Mouse (Mus musculus) embryonic facial prominence, embryonic 14.5 days (tissue): ENCODE measurements around the gene Cobll1. TPM values are rescaled to one million over a fixed set of nuclear protein-coding genes. Genes with fewer than 3 reads are reported as not detected.

Source experiments
- ATAC-seq: fragments of 200-750 bp; cut with Nextera tagmentation; 2 replicates; pipeline ENCODE4 v1.8.0; 2017; ENCODE audit warnings: low read depth, moderate number of reproducible peaks, moderate TSS enrichment
- DNase-seq: peaks from one replicate; pipeline ENCODE4 v3.0.0-alpha.2; 2015; ENCODE audit warnings: low spot score
- H3K27ac ChIP-seq: fragments of 300-500 bp; sonication (generic); replicated peaks from 2 replicates; pipeline ENCODE4 v1.5.1; 2014; ENCODE audit warnings: low read depth, mild to moderate bottlenecking, low read length, moderate library complexity
- H3K27me3 ChIP-seq: fragments of 300-500 bp; sonication (generic); replicated peaks from 2 replicates; pipeline ENCODE4 v1.6.1; 2014; ENCODE audit warnings: low read length; ENCODE audit not compliant: control insufficient read depth, insufficient read depth
- H3K36me3 ChIP-seq: fragments of 300-500 bp; sonication (generic); 2 replicates; pipeline ENCODE4 v1.6.1; 2014; ENCODE audit warnings: low read length, mixed read lengths; ENCODE audit not compliant: control insufficient read depth, insufficient read depth
- H3K4me1 ChIP-seq: fragments of 300-500 bp; sonication (generic); 2 replicates; pipeline ENCODE4 v1.6.1; 2014; ENCODE audit warnings: antibody characterized with exemption, low read length; ENCODE audit not compliant: control insufficient read depth, insufficient read depth
- H3K4me2 ChIP-seq: fragments of 300-500 bp; sonication (generic); 2 replicates; pipeline ENCODE4 v1.6.1; 2014; ENCODE audit warnings: low read depth, mild to moderate bottlenecking, low read length, moderate library complexity, mixed read lengths
- H3K4me3 ChIP-seq: fragments of 300-500 bp; sonication (generic); 2 replicates; pipeline ENCODE4 v1.5.1; 2014; ENCODE audit warnings: low read depth, mild to moderate bottlenecking, low read length
- H3K9ac ChIP-seq: fragments of 300-500 bp; sonication (generic); 2 replicates; pipeline ENCODE4 v1.6.1; 2014; ENCODE audit warnings: low read depth, mild to moderate bottlenecking, low read length, moderate library complexity, mixed read lengths
- H3K9me3 ChIP-seq: fragments of 300-500 bp; sonication (generic); 2 replicates; pipeline ENCODE4 v1.6.1; 2016; ENCODE audit warnings: low read length; ENCODE audit not compliant: control insufficient read depth
- WGBS: fragments of 180-500 bp; shearing (Covaris S2); extraction: QIAGEN DNeasy Blood & Tissue Kit; methylation state at CpG from one replicate; pipeline ENCODE4 v1.1.7; 2014; 5-methylcytosine and 5-hydroxymethylcytosine counted together
- polyA plus RNA-seq: library from polyadenylated mRNA; unstranded; fragments of >200 nt; fragmentation: Nextera tagmentation; extraction: Ambion mirVana; gene quantifications from 2 replicates; pipeline ENCODE4 v1.2.1, GENCODE M21; 2014

Gene Cobll1
- polyA plus RNA-seq, 1 experiment from 2014 or later: 4.1 TPM

- Histone ChIP-seq H3K27ac (no peak overlapping the region), H3K4me3 (no peak overlapping the region), H3K4me1 (no peaks in the 10 kb centered on the region), H3K36me3 (no peaks in the 10 kb centered on the region), H3K4me2 (no peak overlapping the region), H3K27me3 (no peaks in the 10 kb centered on the region), H3K9ac (no peak overlapping the region), H3K9me3 (no peaks in the 10 kb centered on the region)
- 67% methylated on average over 3 of the region's 3 CpGs for WGBS
- DNase-seq: no peak
- ATAC-seq: no peak
Measured at GRCm38 (mm10) chr2:65072205-65072604, 167.0 kb downstream of the Cobll1 start.

- Histone ChIP-seq H3K4me2 (no peak overlapping the region), H3K4me3 (no peak overlapping the region), H3K4me1 (no peaks in the 10 kb centered on the region), H3K27me3 (no peaks in the 10 kb centered on the region), H3K36me3 (no peaks in the 10 kb centered on the region), H3K9me3 (no peaks in the 10 kb centered on the region), H3K27ac (no peak overlapping the region), H3K9ac (no peak overlapping the region)
- DNase-seq (no peak), ATAC-seq (no peak)
- 87% methylated on average over 2 of the region's 2 CpGs for WGBS
Measured at GRCm38 (mm10) chr2:65053764-65054163, 185.4 kb downstream of the Cobll1 start.

DNA sequence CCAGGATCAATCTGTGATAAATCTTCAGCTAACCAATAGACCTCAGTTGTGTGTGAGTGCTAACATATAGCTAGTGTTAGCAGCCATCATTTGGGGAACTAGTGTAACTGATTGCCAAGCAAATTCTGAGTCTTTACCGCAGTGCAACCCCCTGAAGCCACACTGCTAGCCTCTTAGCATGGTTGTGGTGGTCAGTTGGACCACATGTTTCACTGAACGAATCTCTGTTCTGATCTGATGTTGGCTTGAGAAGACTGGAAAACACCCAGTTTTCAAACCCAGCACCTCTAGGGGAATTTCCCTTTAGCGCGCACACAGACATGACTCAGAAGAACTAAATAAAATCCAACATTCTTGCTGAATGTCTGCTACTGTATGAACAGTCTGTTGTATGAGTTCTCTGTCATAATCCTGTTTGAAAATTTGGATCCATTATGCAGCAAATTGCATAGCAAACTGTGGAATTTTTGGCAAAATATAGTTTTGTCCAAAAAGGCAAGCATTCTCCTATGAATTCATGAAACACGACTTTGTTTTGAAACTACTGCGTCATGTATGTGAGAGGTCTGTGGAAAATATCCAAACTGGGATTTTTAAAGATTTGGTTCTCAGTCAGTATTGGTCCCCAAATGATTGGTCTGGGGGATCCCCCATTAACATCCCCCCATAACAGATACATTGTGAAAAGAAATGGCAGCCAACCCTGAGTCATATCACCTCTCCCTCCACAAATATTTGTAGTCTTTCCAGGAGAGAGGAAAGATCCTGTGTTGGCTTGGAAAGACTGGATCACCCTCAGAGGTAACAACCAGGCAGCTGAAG, 186.8 kb downstream of the Cobll1 start:
- H3K9ac ChIP-seq: no peak overlapping the region
- ATAC-seq: no peak
- H3K4me3 ChIP-seq: no peak overlapping the region
- H3K9me3 ChIP-seq: no peaks in the 10 kb centered on the region
- no peaks in the 10 kb centered on the region for H3K4me1 ChIP-seq
- no peak overlapping the region for H3K4me2 ChIP-seq
- no peak overlapping the region for H3K27ac ChIP-seq
- no peak for DNase-seq
- 85% methylated on average over 6 of the region's 6 CpGs for WGBS
- no peaks in the 10 kb centered on the region for H3K36me3 ChIP-seq
- no peaks in the 10 kb centered on the region for H3K27me3 ChIP-seq

DNA sequence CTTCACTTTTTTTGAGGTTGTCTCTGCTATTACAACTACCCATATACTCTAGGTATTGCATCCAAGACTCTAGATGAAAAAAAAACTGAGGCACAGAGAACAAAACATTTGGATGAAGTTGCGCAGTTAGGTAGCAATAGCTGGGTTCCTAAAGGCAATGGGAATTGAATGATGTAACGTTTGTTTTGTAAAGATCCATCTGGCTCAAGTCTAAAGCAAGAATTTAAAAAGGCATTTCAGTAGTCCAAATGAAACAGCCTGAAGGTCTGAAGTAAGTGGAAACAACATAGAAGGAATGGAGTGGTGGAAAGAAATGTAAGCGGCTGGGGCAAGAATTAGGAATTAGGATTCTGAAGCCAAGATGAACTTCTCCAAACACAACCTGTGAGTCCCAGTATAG, 188.4 kb downstream of the Cobll1 start:
- H3K27me3 ChIP-seq: no peaks in the 10 kb centered on the region
- H3K9ac ChIP-seq: no peak overlapping the region
- WGBS: 89% methylated on average over 3 of the region's 3 CpGs
- H3K4me1 ChIP-seq: no peaks in the 10 kb centered on the region
- no peak for ATAC-seq
- no peaks in the 10 kb centered on the region for H3K9me3 ChIP-seq
- H3K36me3 ChIP-seq: no peaks in the 10 kb centered on the region
- H3K4me3 ChIP-seq: no peak overlapping the region
- DNase-seq: no peak
- no peak overlapping the region for H3K27ac ChIP-seq
- no peak overlapping the region for H3K4me2 ChIP-seq

GRCm38 (mm10) chr2:65048234-65049017, 190.8 kb downstream of the Cobll1 start:
- H3K9me3 ChIP-seq: no peaks in the 10 kb centered on the region
- no peaks in the 10 kb centered on the region for H3K36me3 ChIP-seq
- H3K4me3 ChIP-seq: no peak overlapping the region
- no peak overlapping the region for H3K4me2 ChIP-seq
- no peak overlapping the region for H3K27ac ChIP-seq
- no peaks in the 10 kb centered on the region for H3K27me3 ChIP-seq
- ATAC-seq (no peak), DNase-seq (no peak)
- 79% methylated on average over 6 of the region's 6 CpGs for WGBS
- H3K4me1 ChIP-seq: no peaks in the 10 kb centered on the region
- H3K9ac ChIP-seq: no peak overlapping the region

Other genes starting within 250 kb of the Cobll1 start
- gene Grb14, start 214.4 kb downstream of the Cobll1 start, polyA plus RNA-seq: 11.6 and 12.0 TPM in 2 replicates
- gene Slc38a11, start 124.6 kb upstream of the Cobll1 start, polyA plus RNA-seq: 0.58 and 0.73 TPM in 2 replicates